ENCODE assay signal across 8 mouse cellular contexts in genomic region chr9:61047289-61047688, GRCm38 (mm10).
"Had no signal": no experiment of that assay in that cellular context is flagged by ENCODE, and none has a peak within 500 bp of the region (broad histone marks: within the 10 kb centered on the region; RNA-seq: fewer than 3 reads in every experiment).

No protein-coding gene starts in this region.

- H3K9ac ChIP-seq: limb, embryonic 12.5 days; limb, embryonic 15.5 days; liver, embryonic 13.5 days had no signal

- H3K4me3 ChIP-seq: limb, embryonic 12.5 days; limb, embryonic 15.5 days; liver, embryonic 13.5 days had no signal

- H3K9me3 ChIP-seq: limb, embryonic 12.5 days; limb, embryonic 15.5 days; liver, embryonic 13.5 days had no signal

- H3K4me2 ChIP-seq: limb, embryonic 12.5 days; limb, embryonic 15.5 days; liver, embryonic 13.5 days; midbrain, embryonic 11.5 days had no signal

- H3K27ac ChIP-seq: limb, embryonic 12.5 days; limb, embryonic 15.5 days; liver, embryonic 13.5 days had no signal

- DNase-seq: kidney, postnatal 10 days; left cerebral cortex, postnatal 4 days; liver, embryonic 13.5 days; lung, postnatal 14 days; midbrain, embryonic 14.5 days had no signal

- H3K4me1 ChIP-seq: limb, embryonic 15.5 days had no signal

- H3K36me3 ChIP-seq: limb, embryonic 12.5 days; limb, embryonic 15.5 days; liver, embryonic 13.5 days had no signal
